Mouse (Mus musculus) MN1 (cell line): ENCODE measurements at regions not wholly inside any gene's neighbourhood (a gene's known extent, or its start where the extent isn't known, plus 50 kb on each side); places are given as distances from the start of the nearest gene placed in this dataset.
"Not testable (repeated sequence)": the region's sequence is repeated elsewhere in the genome, so short reads cannot be mapped to it uniquely, and the experiment has no call there.

Source experiments
- DNase-seq: peaks from one replicate; pipeline ENCODE4 v3.0.0-alpha.2; 2016; ENCODE audit warnings: low spot score

- DNase-seq = peak; percentile 79
Observed at GRCm38 (mm10) chr12:33496306-33496705, 66.9 kb downstream of the Twistnb start.

DNA sequence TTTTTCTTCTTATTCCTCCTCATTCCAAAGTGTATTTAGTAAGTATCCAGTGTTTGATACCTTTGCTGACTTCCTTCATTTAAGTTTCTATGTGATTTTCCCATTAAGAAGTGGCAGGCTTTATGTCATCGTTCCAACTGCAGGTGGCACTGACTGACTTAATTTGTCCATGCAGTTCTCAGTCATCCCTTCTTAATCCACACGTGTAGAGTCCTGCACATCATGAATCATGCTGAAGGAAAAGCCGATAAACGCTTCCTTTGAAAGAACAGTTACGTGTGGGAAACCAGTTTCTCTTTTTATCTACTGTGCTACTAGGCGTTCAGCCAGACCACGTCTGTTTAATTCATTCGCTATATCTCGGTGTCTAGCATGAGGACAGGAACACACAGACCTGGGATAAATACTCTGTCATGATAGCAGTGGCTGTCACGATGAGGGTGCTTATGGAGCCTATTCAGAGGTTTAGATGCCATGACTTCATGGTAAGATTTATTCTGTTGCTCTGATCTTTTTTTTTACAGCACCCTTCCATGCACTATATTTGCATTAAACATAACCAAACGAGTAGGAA is 68.0 kb downstream of the Twistnb start:
- peak; percentile 83 for DNase-seq

- no peak for DNase-seq
Observed at GRCm38 (mm10) chr12:33541566-33541965, 112.1 kb downstream of the Twistnb start.

- not testable (repeated sequence) for DNase-seq
Observed at GRCm38 (mm10) chr12:33551660-33552059, 122.2 kb downstream of the Twistnb start.

GRCm38 (mm10) chr12:33552231-33552630 is 122.8 kb downstream of the Twistnb start:
- no peak for DNase-seq

DNA sequence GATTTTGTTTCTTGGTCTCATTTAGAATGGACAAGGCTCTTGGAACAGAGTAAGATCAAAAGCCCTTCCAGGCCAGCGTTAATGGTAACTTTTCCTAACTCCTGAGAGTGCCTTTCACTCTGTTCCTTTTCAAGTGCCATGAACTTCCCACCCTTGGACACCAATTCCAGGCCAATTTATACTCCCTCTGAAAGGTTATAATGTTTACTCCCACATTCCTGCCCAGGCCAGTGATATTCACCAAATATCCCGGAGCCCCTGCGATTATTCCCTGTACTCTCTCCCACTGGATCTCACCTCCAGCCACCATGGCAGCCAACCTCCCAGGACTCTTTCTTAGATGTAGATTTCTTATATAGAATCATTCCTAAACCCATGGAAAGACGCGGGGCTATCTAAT is 123.2 kb downstream of the Twistnb start:
- DNase-seq = no peak

GRCm38 (mm10) chr12:33553731-33554130 is 124.3 kb downstream of the Twistnb start:
- DNase-seq = peak; percentile 41

GRCm38 (mm10) chr12:33561141-33561540 is 131.7 kb downstream of the Twistnb start:
- DNase-seq = no peak

DNA sequence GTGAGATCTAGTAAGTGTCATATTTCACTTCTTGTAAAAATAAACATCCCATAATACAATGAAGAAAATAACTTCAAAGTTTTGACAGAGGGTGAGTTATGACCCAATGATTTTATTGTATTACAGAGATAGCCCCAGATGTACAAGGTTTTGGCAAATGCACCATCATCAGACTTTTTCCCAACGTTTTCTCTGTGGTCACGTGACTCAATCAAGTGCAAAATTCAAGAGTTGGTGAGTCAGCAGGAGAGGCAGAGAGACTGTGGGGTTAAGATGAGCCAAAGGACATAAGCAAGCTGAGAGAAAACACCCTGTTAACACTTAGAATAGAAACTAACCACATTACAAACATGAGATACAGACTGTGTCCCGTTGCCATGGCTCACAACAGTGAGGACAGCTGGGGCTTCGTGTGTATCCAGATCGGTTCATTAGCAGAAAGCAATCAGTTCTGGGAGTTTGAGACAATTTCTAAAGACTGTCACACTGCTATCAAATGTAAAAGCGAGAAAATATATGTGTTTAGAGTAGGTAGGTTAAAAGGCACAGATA is 148.5 kb downstream of the Twistnb start:
- no peak for DNase-seq

DNA sequence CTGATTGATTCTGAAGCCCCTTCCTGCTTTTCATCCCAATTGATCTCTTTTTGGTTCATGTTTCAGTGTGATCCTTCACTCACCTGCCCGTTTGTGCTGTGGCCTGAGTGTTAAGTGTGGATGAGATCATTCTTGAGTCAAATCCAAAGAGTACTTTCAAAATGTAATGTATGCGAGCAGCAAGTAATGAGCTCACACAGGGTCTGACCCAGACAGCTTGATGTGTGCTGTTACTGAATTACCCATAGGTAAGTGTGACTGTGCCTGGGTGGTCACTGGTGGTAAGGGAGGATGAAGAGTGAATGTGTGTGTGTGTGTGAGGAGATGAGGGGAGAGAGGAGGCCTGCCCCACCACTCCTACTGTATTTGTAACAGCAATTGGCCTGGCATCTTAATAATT is 151.4 kb downstream of the Twistnb start:
- no peak for DNase-seq

GRCm38 (mm10) chr12:33591031-33591430 is 161.6 kb downstream of the Twistnb start:
- DNase-seq = peak; percentile 10

DNA sequence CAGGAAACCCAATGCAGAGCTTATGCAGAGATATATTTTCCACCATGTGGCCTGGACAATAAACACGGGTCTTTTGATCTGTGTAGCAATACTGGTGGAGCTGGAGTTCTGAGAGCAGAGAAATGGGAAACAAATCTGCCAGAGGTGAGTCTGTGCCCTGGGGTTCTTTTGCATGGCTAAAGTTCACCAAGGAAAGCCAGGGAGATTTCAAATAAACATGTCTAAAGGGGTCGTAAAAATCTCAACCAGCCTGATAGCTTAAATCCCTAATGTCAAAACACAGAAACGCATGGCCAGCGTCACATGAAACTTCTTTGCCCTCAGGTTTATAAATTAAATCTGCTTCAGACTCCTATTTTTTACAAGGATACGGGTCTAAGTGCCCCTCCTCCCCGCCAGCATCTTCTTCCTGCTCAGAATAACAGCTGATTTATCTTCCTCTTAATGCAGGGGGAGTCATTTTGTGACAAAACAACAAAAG is 163.0 kb downstream of the Twistnb start:
- peak; percentile 52 for DNase-seq

DNA sequence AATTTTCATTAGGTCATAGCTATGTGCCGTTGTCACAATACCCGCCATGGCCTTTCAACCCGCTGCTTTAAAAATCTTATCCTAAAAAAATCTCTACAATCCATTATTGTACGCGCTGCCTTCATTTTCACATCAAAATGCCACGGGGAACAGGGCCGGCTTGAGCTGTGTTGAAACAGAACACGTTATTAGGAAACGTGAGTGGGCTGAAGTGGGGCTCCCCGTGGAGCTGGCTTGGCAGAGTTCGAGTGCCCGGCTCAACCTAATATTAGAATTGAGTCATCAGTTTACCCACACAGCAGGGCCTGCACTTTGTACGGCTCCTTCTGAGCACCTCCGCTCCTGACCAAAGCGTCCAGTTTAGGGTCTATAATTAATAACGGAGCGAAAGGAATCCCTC is 163.5 kb downstream of the Twistnb start:
- DNase-seq = peak; percentile 59

DNA sequence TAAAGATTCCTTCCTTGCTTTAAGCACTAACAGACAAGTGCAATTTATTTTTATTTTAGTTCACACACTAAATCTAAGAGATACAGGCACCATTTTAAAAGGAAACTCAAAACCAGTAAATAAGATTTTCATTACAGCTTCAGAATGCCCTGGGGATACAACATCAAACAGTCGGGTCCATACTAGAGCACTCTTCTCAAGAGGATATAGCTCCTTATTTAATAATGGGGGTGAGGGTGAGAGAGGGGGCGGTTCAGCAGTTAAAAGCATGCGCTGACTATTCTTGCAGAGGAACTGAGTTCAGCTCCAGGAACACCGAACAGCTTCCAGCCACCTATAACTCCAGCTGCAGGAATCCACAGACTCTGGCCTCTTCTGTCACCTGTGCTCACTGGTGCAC is 164.2 kb downstream of the Twistnb start:
- DNase-seq = peak; percentile 38

DNA sequence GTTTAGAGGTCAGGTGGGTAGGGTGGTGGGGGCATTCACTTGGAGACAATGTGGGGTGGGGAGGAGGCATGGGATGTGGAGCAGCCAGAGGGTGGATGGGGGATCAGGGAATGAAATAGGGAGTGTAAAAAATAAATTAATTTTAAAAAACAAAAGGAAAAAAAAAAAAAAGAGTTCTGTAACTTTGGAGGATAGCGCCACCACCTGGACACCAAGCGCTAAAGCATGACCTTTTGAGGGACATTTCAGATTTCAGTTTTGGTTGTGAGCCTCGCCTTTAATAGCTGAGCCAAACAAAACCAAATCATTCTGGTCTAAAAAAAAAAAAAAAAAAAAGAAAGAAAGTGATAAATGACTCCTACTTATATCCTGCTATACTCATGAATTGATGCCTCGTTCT is 176.0 kb downstream of the Twistnb start:
- DNase-seq = no peak

- DNase-seq = no peak
Observed at GRCm38 (mm10) chr12:33607811-33608602, 178.6 kb downstream of the Twistnb start.

DNA sequence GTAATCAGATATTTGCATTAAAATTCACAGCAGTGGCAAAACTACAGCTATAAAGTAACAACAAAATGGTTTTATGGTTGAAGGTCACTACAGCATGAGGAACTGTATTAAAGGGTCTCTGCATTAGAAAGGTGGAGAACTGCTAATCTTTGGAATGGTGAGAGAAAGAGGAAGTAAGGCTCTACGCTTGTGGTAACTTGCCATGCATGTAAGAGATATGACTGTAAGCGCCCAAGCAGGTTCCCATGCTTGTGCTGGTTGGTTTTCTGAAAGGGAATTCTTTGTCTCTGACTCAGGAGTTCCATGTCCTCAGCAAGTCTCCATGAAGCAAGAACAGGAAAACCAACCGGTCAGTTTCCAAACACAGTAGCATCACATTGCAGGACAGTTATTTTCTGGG is 182.9 kb downstream of the Twistnb start:
- no peak for DNase-seq

- no peak for DNase-seq
Observed at GRCm38 (mm10) chr12:33620391-33620790, 191.0 kb downstream of the Twistnb start.

DNA sequence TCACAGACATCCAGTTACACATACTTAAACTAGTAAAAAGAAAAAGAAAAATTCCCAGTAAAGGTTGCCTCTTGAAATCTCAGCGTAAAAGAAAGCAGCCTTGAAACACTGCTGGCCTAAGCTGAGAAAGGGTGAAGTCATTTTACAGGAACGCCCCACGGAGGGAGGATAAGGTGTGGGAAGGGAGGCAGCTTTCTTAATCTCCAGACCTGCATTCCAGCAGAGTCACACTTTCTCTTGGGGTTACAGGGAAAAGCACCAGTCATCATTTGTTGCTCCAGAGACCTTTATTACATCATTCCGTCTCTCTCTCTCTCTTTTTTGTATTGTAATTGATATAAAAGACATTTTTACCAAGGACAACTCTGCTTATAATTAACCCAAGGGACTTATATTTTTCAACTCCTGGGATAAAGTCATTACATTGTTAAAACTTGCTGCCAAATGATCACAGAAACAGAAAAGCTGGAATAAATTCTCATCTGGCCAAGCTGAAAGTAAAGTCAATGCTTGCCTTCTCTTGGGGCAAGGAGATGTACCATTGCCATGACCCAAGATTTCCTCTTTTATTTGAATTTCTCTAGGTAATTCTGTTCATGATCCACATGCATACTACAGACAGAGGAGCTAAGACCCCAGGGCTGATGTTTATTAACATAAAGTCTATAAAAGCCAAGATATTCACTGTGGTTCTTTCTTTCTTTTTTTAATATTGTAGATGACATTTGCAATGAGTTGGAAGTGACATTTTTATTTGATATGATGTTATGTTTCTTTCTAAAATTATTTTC is 196.9 kb downstream of the Twistnb start:
- DNase-seq = no peak

- DNase-seq = no peak
Observed at GRCm38 (mm10) chr12:33652597-33652996, 223.2 kb downstream of the Twistnb start.

DNA sequence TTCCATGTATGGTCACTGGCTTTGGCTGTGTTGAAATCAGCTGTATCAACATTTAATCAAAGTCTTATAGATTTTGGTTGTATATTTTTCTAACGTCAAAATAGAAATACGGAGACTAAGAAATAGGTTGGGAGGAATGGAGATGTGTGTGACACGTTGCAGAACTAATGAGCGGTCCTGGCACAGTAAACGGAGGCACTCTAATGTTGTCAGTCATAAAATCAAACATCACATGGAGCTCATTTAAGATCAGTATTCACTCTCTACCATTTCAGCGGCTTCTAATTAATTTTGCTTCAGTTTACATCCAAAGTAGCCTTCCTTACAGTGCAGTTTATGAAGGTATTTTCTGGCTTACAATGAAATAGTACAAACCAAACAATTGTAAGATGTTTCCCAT is 246.1 kb downstream of the Twistnb start:
- no peak for DNase-seq

DNA sequence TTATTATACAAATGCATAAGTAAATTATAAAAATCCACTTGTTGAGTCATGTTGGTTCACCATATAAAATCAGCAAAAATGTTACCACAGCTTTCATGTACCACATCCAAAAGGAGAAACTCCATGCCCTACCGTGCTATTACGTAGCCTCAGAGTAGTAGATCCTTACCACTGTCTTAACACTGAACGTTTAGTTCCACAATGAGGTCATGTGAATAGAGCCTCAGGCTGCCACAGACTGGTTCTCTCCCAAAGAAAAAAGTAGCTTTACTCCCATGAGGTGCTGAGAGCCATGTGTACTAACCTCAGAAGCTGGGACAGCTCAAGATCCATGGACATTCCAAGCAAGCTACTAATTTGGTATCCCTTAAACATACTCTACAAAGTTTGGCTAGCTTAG is 235.4 kb upstream of the Ferd3l start:
- DNase-seq = no peak

GRCm38 (mm10) chr12:33714392-33714791 is 213.8 kb upstream of the Ferd3l start:
- no peak for DNase-seq
